Mouse (Mus musculus) kidney, embryonic 15.5 days (tissue): ENCODE measurements around the gene Tbx20. TPM values are rescaled to one million over a fixed set of nuclear protein-coding genes. Genes with fewer than 3 reads are reported as not detected.

ENCODE experiments used
- ATAC-seq: fragments of 200-750 bp; cut with Nextera tagmentation; replicated peaks from 2 replicates; pipeline ENCODE4 v1.8.0; 2017; ENCODE audit warnings: moderate TSS enrichment; ENCODE audit not compliant: low FRiP score
- H3K27ac ChIP-seq: fragments of 300-500 bp; sonication (generic); 2 replicates; pipeline ENCODE4 v1.5.1; 2015; ENCODE audit warnings: mild to moderate bottlenecking, inconsistent platforms
- H3K27me3 ChIP-seq: fragments of 300-500 bp; sonication (generic); 2 replicates; pipeline ENCODE4 v1.6.1; 2015; ENCODE audit warnings: inconsistent platforms
- H3K36me3 ChIP-seq: fragments of 300-500 bp; sonication (generic); 2 replicates; pipeline ENCODE4 v1.6.1; 2015; ENCODE audit warnings: inconsistent platforms
- H3K4me1 ChIP-seq: fragments of 300-500 bp; sonication (generic); 2 replicates; pipeline ENCODE4 v1.6.1; 2015; ENCODE audit warnings: inconsistent platforms
- H3K4me2 ChIP-seq: fragments of 300-500 bp; sonication (generic); 2 replicates; pipeline ENCODE4 v1.6.1; 2015; ENCODE audit warnings: moderate library complexity, mild to moderate bottlenecking, inconsistent platforms
- H3K4me3 ChIP-seq: fragments of 300-500 bp; sonication (generic); replicated peaks from 2 replicates; pipeline ENCODE4 v1.5.1; 2015; ENCODE audit warnings: mild to moderate bottlenecking, inconsistent platforms
- H3K9ac ChIP-seq: fragments of 300-500 bp; sonication (generic); 2 replicates; pipeline ENCODE4 v1.6.1; 2015; ENCODE audit warnings: mild to moderate bottlenecking, inconsistent platforms
- H3K9me3 ChIP-seq: fragments of 300-500 bp; sonication (generic); replicated peaks from 2 replicates; pipeline ENCODE4 v1.6.1; 2016; ENCODE audit warnings: inconsistent platforms
- WGBS: fragments of 180-500 bp; shearing (Covaris S2); methylation state at CpG from one replicate; pipeline ENCODE4 v1.1.7; 2015; ENCODE audit warnings: mixed read lengths; 5-methylcytosine and 5-hydroxymethylcytosine counted together
- polyA plus RNA-seq: library from polyadenylated mRNA; unstranded; fragments of >200 nt; fragmentation: Nextera tagmentation; extraction: Ambion mirVana; gene quantifications from 2 replicates; pipeline ENCODE4 v1.2.1, GENCODE M21; 2015

Gene Tbx20
- polyA plus RNA-seq = 0.09 and 0.78 TPM in 2 replicates

- H3K27me3 ChIP-seq = peaks cover 99% of the 10 kb centered on the region
- peak within 1 kb of the TSS; percentile 58 for H3K4me2 ChIP-seq
- no peak within 1 kb of the TSS for H3K9ac ChIP-seq
- H3K4me1 ChIP-seq = peaks cover 31% of the 10 kb centered on the region
- WGBS = 2% methylated on average over 40 of the region's 40 CpGs
- no peak within 1 kb of the TSS for H3K27ac ChIP-seq
- H3K9me3 ChIP-seq = no peaks in the 10 kb centered on the region
- ATAC-seq = peak; percentile 95
- H3K36me3 ChIP-seq = no peaks in the 10 kb centered on the region
- peak within 1 kb of the TSS; percentile 37 for H3K4me3 ChIP-seq
These were observed at the start of gene Tbx20 for GRCm38 (mm10) chr9:24774160-24774969. Tbx20 (minus strand) TSS chr9:24774303.

- H3K36me3 ChIP-seq = no peaks in the 10 kb centered on the region
- no peak overlapping the region for H3K4me2 ChIP-seq
- no peaks in the 10 kb centered on the region for H3K4me1 ChIP-seq
- 71% methylated on average over 3 of the region's 3 CpGs for WGBS
- no peaks in the 10 kb centered on the region for H3K9me3 ChIP-seq
- no peaks in the 10 kb centered on the region for H3K27me3 ChIP-seq
- H3K27ac ChIP-seq = no peak overlapping the region
- H3K9ac ChIP-seq = no peak overlapping the region
- ATAC-seq = no peak
- no peak overlapping the region for H3K4me3 ChIP-seq
These were observed 44.4 kb upstream of the Tbx20 start for GRCm38 (mm10) chr9:24818511-24818910.

- Histone ChIP-seq H3K9ac (no peak overlapping the region), H3K36me3 (no peaks in the 10 kb centered on the region), H3K4me3 (no peak overlapping the region), H3K27me3 (no peaks in the 10 kb centered on the region), H3K4me2 (no peak overlapping the region), H3K4me1 (no peaks in the 10 kb centered on the region), H3K9me3 (no peaks in the 10 kb centered on the region), H3K27ac (no peak overlapping the region)
- WGBS = 91% methylated on average over 6 of the region's 6 CpGs
- ATAC-seq = no peak
These were observed 38.4 kb upstream of the Tbx20 start for GRCm38 (mm10) chr9:24812461-24812860.

- Histone ChIP-seq H3K27me3 (no peaks in the 10 kb centered on the region), H3K4me2 (no peak overlapping the region), H3K9ac (no peak overlapping the region), H3K4me1 (no peaks in the 10 kb centered on the region), H3K4me3 (no peak overlapping the region), H3K27ac (no peak overlapping the region), H3K9me3 (no peaks in the 10 kb centered on the region), H3K36me3 (no peaks in the 10 kb centered on the region)
- no peak for ATAC-seq
- WGBS = 93% methylated on average over 2 of the region's 2 CpGs
These were observed 18.0 kb upstream of the Tbx20 start for GRCm38 (mm10) chr9:24792110-24792509.

- WGBS = 65% methylated on average over 3 of the region's 3 CpGs
- Histone ChIP-seq H3K9me3 (no peaks in the 10 kb centered on the region), H3K36me3 (no peaks in the 10 kb centered on the region), H3K9ac (no peak overlapping the region), H3K27ac (no peak overlapping the region), H3K4me2 (no peak overlapping the region), H3K4me3 (no peak overlapping the region), H3K4me1 (no peaks in the 10 kb centered on the region), H3K27me3 (no peaks in the 10 kb centered on the region)
- no peak for ATAC-seq
These were observed 15.3 kb upstream of the Tbx20 start for GRCm38 (mm10) chr9:24789396-24789795.

GRCm38 (mm10) chr9:24782338-24782737 is 8.2 kb upstream of the Tbx20 start:
- H3K4me1 ChIP-seq = peaks cover 17% of the 10 kb centered on the region
- peaks cover 65% of the 10 kb centered on the region for H3K27me3 ChIP-seq
- no peak overlapping the region for H3K4me2 ChIP-seq
- H3K4me3 ChIP-seq = no peak overlapping the region
- no peak overlapping the region for H3K9ac ChIP-seq
- H3K36me3 ChIP-seq = no peaks in the 10 kb centered on the region
- H3K9me3 ChIP-seq = no peaks in the 10 kb centered on the region
- H3K27ac ChIP-seq = no peak overlapping the region
- no peak for ATAC-seq
- WGBS = 19% methylated on average over 3 of the region's 3 CpGs

- no peaks in the 10 kb centered on the region for H3K36me3 ChIP-seq
- peaks cover 19% of the 10 kb centered on the region for H3K4me1 ChIP-seq
- peak overlapping the region; percentile 21; the same call in 1 of the 2 replicates for H3K9ac ChIP-seq
- ATAC-seq = peak; percentile 82
- WGBS = under 1% methylated on average over 29 of the region's 32 CpGs
- H3K27ac ChIP-seq = no peak overlapping the region
- H3K4me2 ChIP-seq = peak overlapping the region; percentile 72
- H3K4me3 ChIP-seq = peak overlapping the region; percentile 44
- peaks cover 78% of the 10 kb centered on the region for H3K27me3 ChIP-seq
- no peaks in the 10 kb centered on the region for H3K9me3 ChIP-seq
These were observed 6.9 kb upstream of the Tbx20 start for GRCm38 (mm10) chr9:24780929-24781441.

- peak overlapping the region; percentile 44 for H3K4me3 ChIP-seq
- H3K36me3 ChIP-seq = no peaks in the 10 kb centered on the region
- no peak overlapping the region for H3K27ac ChIP-seq
- peaks cover 19% of the 10 kb centered on the region for H3K4me1 ChIP-seq
- peaks cover 83% of the 10 kb centered on the region for H3K27me3 ChIP-seq
- no peak overlapping the region for H3K9ac ChIP-seq
- peak; percentile 61 for ATAC-seq
- WGBS = 4% methylated on average over 20 of the region's 22 CpGs
- no peaks in the 10 kb centered on the region for H3K9me3 ChIP-seq
- peak overlapping the region; percentile 72 for H3K4me2 ChIP-seq
These were observed 6.4 kb upstream of the Tbx20 start for GRCm38 (mm10) chr9:24780391-24780928.

- 4% methylated on average over 3 of the region's 3 CpGs for WGBS
- no peak for ATAC-seq
- Histone ChIP-seq H3K27ac (no peak overlapping the region), H3K4me1 (peaks cover 19% of the 10 kb centered on the region), H3K4me3 (no peak overlapping the region), H3K27me3 (peaks cover 88% of the 10 kb centered on the region), H3K9ac (no peak overlapping the region), H3K36me3 (no peaks in the 10 kb centered on the region), H3K9me3 (no peaks in the 10 kb centered on the region), H3K4me2 (no peak overlapping the region)
These were observed 5.9 kb upstream of the Tbx20 start for GRCm38 (mm10) chr9:24779975-24780374.

- Histone ChIP-seq H3K27me3 (peaks cover 96% of the 10 kb centered on the region), H3K9ac (no peak overlapping the region), H3K4me1 (peaks cover 29% of the 10 kb centered on the region), H3K9me3 (no peaks in the 10 kb centered on the region), H3K27ac (no peak overlapping the region), H3K36me3 (no peaks in the 10 kb centered on the region), H3K4me2 (no peak overlapping the region), H3K4me3 (no peak overlapping the region)
- WGBS = 4% methylated on average over 14 of the region's 14 CpGs
- no peak for ATAC-seq
These were observed 4.5 kb upstream of the Tbx20 start for GRCm38 (mm10) chr9:24778571-24778970.

- Histone ChIP-seq H3K4me1 (peaks cover 31% of the 10 kb centered on the region), H3K9ac (no peak overlapping the region), H3K36me3 (no peaks in the 10 kb centered on the region), H3K27me3 (peaks cover 99% of the 10 kb centered on the region), H3K9me3 (no peaks in the 10 kb centered on the region), H3K4me2 (no peak overlapping the region), H3K4me3 (no peak overlapping the region), H3K27ac (no peak overlapping the region)
- WGBS = under 1% methylated on average over 14 of the region's 14 CpGs
- ATAC-seq = no peak
These were observed 3.9 kb upstream of the Tbx20 start for GRCm38 (mm10) chr9:24777961-24778360.

- 1% methylated on average over 37 of the region's 37 CpGs for WGBS
- H3K4me2 ChIP-seq = 0 out of 2 replicates have a peak overlapping the region, but pooled peaks have one; percentile 9
These were observed 3.2 kb upstream of the Tbx20 start for GRCm38 (mm10) chr9:24777176-24777895.

More at GRCm38 (mm10) chr9:24777176-24777895, 3.2 kb upstream of the Tbx20 start:
- H3K4me1 ChIP-seq = peaks cover 31% of the 10 kb centered on the region
- no peak overlapping the region for H3K9ac ChIP-seq
- H3K27ac ChIP-seq = no peak overlapping the region
- peaks cover 99% of the 10 kb centered on the region for H3K27me3 ChIP-seq
- no peak overlapping the region for H3K4me3 ChIP-seq
- H3K36me3 ChIP-seq = no peaks in the 10 kb centered on the region
- H3K9me3 ChIP-seq = no peaks in the 10 kb centered on the region
- no peak for ATAC-seq
